Mouse (Mus musculus): ENCODE measurements around the gene Unc119b. TPM values are rescaled to one million over a fixed set of nuclear protein-coding genes. Genes with fewer than 3 reads are reported as not detected.
"Not testable (repeated sequence)": the region's sequence is repeated elsewhere in the genome, so short reads cannot be mapped to it uniquely, and the experiment has no call there.

Unc119b gene
- total RNA-seq, 2 experiments from 2014 or later: 5.4 to 5.9 TPM

- ATAC-seq (replicated peaks; ENCODE audit: low FRiP score, poor library complexity, severe bottlenecking): no peak
Measured at GRCm38 (mm10) chr5:115099991-115100390, 34.8 kb downstream of the Unc119b start.

- no peak for ATAC-seq (replicated peaks; ENCODE audit: low FRiP score, poor library complexity, severe bottlenecking)
Measured at GRCm38 (mm10) chr5:115099530-115099929, 35.2 kb downstream of the Unc119b start.

GRCm38 (mm10) chr5:115098195-115098594 is 36.6 kb downstream of the Unc119b start, which contains the start of gene Gm10401:
Gm10401 (minus strand) TSS chr5:115098295.
- ATAC-seq (replicated peaks; ENCODE audit: low FRiP score, poor library complexity, severe bottlenecking): no peak

- ATAC-seq (replicated peaks; ENCODE audit: low FRiP score, poor library complexity, severe bottlenecking): no peak
Measured at GRCm38 (mm10) chr5:115091776-115092175, 43.0 kb downstream of the Unc119b start.

GRCm38 (mm10) chr5:115091015-115091414 is 43.8 kb downstream of the Unc119b start:
- no peak for ATAC-seq (replicated peaks; ENCODE audit: low FRiP score, poor library complexity, severe bottlenecking)

GRCm38 (mm10) chr5:115089592-115090268 is 45.0 kb downstream of the Unc119b start:
- ATAC-seq (replicated peaks; ENCODE audit: low FRiP score, poor library complexity, severe bottlenecking): no peak

- no peak for ATAC-seq (replicated peaks; ENCODE audit: low FRiP score, poor library complexity, severe bottlenecking)
Measured at GRCm38 (mm10) chr5:115085675-115086074, 49.1 kb downstream of the Unc119b start.

- no peak for ATAC-seq (replicated peaks; ENCODE audit: low FRiP score, poor library complexity, severe bottlenecking)
Measured at GRCm38 (mm10) chr5:115083492-115083891, 51.3 kb downstream of the Unc119b start.

- ATAC-seq (replicated peaks; ENCODE audit: low FRiP score, poor library complexity, severe bottlenecking): no peak
Measured at GRCm38 (mm10) chr5:115081636-115082035, 53.1 kb downstream of the Unc119b start.

- peak; percentile 60 for ATAC-seq (replicated peaks; ENCODE audit: low FRiP score, poor library complexity, severe bottlenecking)
Measured at GRCm38 (mm10) chr5:115076144-115076901, 58.5 kb downstream of the Unc119b start.

- ATAC-seq (replicated peaks; ENCODE audit: low FRiP score, poor library complexity, severe bottlenecking): no peak
Measured at GRCm38 (mm10) chr5:115074749-115075148, 60.0 kb downstream of the Unc119b start.

- ATAC-seq (replicated peaks; ENCODE audit: low FRiP score, poor library complexity, severe bottlenecking): not testable (repeated sequence)
Measured at GRCm38 (mm10) chr5:115073306-115073705, 61.5 kb downstream of the Unc119b start.

Other genes starting within 250 kb of the Unc119b start
- gene Oasl2, start 238.0 kb downstream of the Unc119b start, total RNA-seq (2015; ENCODE audit: low replicate concordance): 8.3 and 14.7 TPM in 2 replicates
- 3.0 and 4.5 TPM in 2 replicates for gene Oasl2, start 238.0 kb downstream of the Unc119b start, total RNA-seq (2017; ENCODE audit: low replicate concordance)
- 5.4 and 9.4 TPM in 2 replicates for gene Oasl1, start 211.7 kb downstream of the Unc119b start, total RNA-seq (2015; ENCODE audit: low replicate concordance)
- 7.2 and 20.0 TPM in 2 replicates for gene Oasl1, start 211.7 kb downstream of the Unc119b start, total RNA-seq (2017; ENCODE audit: low replicate concordance)
- gene 2210016L21Rik, start 192.8 kb downstream of the Unc119b start, total RNA-seq (2015; ENCODE audit: low replicate concordance): 2.5 and 5.4 TPM in 2 replicates
- 1.4 and 4.3 TPM in 2 replicates for gene 2210016L21Rik, start 192.8 kb downstream of the Unc119b start, total RNA-seq (2017; ENCODE audit: low replicate concordance)
- not detected in 2 replicates for gene Hnf1a, start 163.9 kb downstream of the Unc119b start, total RNA-seq (2015; ENCODE audit: low replicate concordance)
- gene Hnf1a, start 163.9 kb downstream of the Unc119b start, total RNA-seq (2017; ENCODE audit: low replicate concordance): not detected in 2 replicates
- 69.2 and 99.5 TPM in 2 replicates for gene Sppl3, start 123.8 kb downstream of the Unc119b start, total RNA-seq (2015; ENCODE audit: low replicate concordance)
- gene Sppl3, start 123.8 kb downstream of the Unc119b start, total RNA-seq (2017; ENCODE audit: low replicate concordance): 73.7 and 92.4 TPM in 2 replicates
- gene Gm10401, start 36.7 kb downstream of the Unc119b start, total RNA-seq (2015; ENCODE audit: low replicate concordance): not detected in 2 replicates
- gene Gm10401, start 36.7 kb downstream of the Unc119b start, total RNA-seq (2017; ENCODE audit: low replicate concordance): 1.2 and 5.8 TPM in 2 replicates
- 4.2 and 20.2 TPM in 2 replicates for gene Acads, start 15.6 kb downstream of the Unc119b start, total RNA-seq (2015; ENCODE audit: low replicate concordance)
- 2.4 and 8.0 TPM in 2 replicates for gene Acads, start 15.6 kb downstream of the Unc119b start, total RNA-seq (2017; ENCODE audit: low replicate concordance)
- 32.3 and 36.8 TPM in 2 replicates for gene Mlec, start 23.2 kb upstream of the Unc119b start, total RNA-seq (2015; ENCODE audit: low replicate concordance)
- 23.2 and 25.9 TPM in 2 replicates for gene Mlec, start 23.2 kb upstream of the Unc119b start, total RNA-seq (2017; ENCODE audit: low replicate concordance)
- not detected in 2 replicates for gene Cabp1, start 59.4 kb upstream of the Unc119b start, total RNA-seq (2015; ENCODE audit: low replicate concordance)
- gene Cabp1, start 59.4 kb upstream of the Unc119b start, total RNA-seq (2017; ENCODE audit: low replicate concordance): not detected in 2 replicates
- 45.8 and 70.0 TPM in 2 replicates for gene Pop5, start 100.9 kb upstream of the Unc119b start, total RNA-seq (2015; ENCODE audit: low replicate concordance)
- 29.8 and 33.7 TPM in 2 replicates for gene Pop5, start 100.9 kb upstream of the Unc119b start, total RNA-seq (2017; ENCODE audit: low replicate concordance)
- gene Rnf10, start 137.9 kb upstream of the Unc119b start, total RNA-seq (2015; ENCODE audit: low replicate concordance): 170 and 198 TPM in 2 replicates
- 378 and 474 TPM in 2 replicates for gene Rnf10, start 137.9 kb upstream of the Unc119b start, total RNA-seq (2017; ENCODE audit: low replicate concordance)
- 7.2 and 8.4 TPM in 2 replicates for gene Coq5, start 144.7 kb upstream of the Unc119b start, total RNA-seq (2015; ENCODE audit: low replicate concordance)
- gene Coq5, start 144.7 kb upstream of the Unc119b start, total RNA-seq (2017; ENCODE audit: low replicate concordance): 12.8 and 15.9 TPM in 2 replicates
- gene Dynll1, start 166.0 kb upstream of the Unc119b start, total RNA-seq (2015; ENCODE audit: low replicate concordance): 310 and 338 TPM in 2 replicates
- 98.2 and 201 TPM in 2 replicates for gene Dynll1, start 166.0 kb upstream of the Unc119b start, total RNA-seq (2017; ENCODE audit: low replicate concordance)
- gene Srsf9, start 192.2 kb upstream of the Unc119b start, total RNA-seq (2015; ENCODE audit: low replicate concordance): 26.8 and 36.4 TPM in 2 replicates
- gene Srsf9, start 192.2 kb upstream of the Unc119b start, total RNA-seq (2017; ENCODE audit: low replicate concordance): 45.7 and 86.4 TPM in 2 replicates
- gene Gatc, start 206.2 kb upstream of the Unc119b start, total RNA-seq (2015; ENCODE audit: low replicate concordance): 25.6 and 32.3 TPM in 2 replicates
- 6.4 and 10.9 TPM in 2 replicates for gene Gatc, start 206.2 kb upstream of the Unc119b start, total RNA-seq (2017; ENCODE audit: low replicate concordance)
- gene Triap1, start 206.2 kb upstream of the Unc119b start, total RNA-seq (2015; ENCODE audit: low replicate concordance): 19.3 and 19.8 TPM in 2 replicates
- 3.2 and 8.5 TPM in 2 replicates for gene Triap1, start 206.2 kb upstream of the Unc119b start, total RNA-seq (2017; ENCODE audit: low replicate concordance)
- gene Cox6a1, start 214.0 kb upstream of the Unc119b start, total RNA-seq (2015; ENCODE audit: low replicate concordance): 265 and 340 TPM in 2 replicates
- gene Cox6a1, start 214.0 kb upstream of the Unc119b start, total RNA-seq (2017; ENCODE audit: low replicate concordance): 55.4 and 95.0 TPM in 2 replicates